Mouse (Mus musculus) neural tube, embryonic 15.5 days (tissue): ENCODE results near the gene Gemin5. TPM values are rescaled to one million over a fixed set of nuclear protein-coding genes. Genes with fewer than 3 reads are reported as not detected.
"Not testable (repeated sequence)": the region's sequence is repeated elsewhere in the genome, so short reads cannot be mapped to it uniquely, and the experiment has no call there.

ENCODE experiments used
- ATAC-seq: fragments of 200-750 bp; cut with Nextera tagmentation; 2 replicates; pipeline ENCODE4 v1.8.0; 2017; ENCODE audit warnings: mild to moderate bottlenecking, moderate TSS enrichment, moderate library complexity; ENCODE audit not compliant: low FRiP score
- H3K27ac ChIP-seq: fragments of 300-500 bp; sonication (generic); replicated peaks from 2 replicates; pipeline ENCODE4 v1.5.1; 2015; ENCODE audit warnings: mild to moderate bottlenecking, inconsistent platforms
- H3K27me3 ChIP-seq: fragments of 300-500 bp; sonication (generic); replicated peaks from 2 replicates; pipeline ENCODE4 v1.6.1; 2015; ENCODE audit warnings: inconsistent platforms
- H3K36me3 ChIP-seq: fragments of 300-500 bp; sonication (generic); 2 replicates; pipeline ENCODE4 v1.6.1; 2015; ENCODE audit warnings: inconsistent platforms
- H3K4me1 ChIP-seq: fragments of 300-500 bp; sonication (generic); 2 replicates; pipeline ENCODE4 v1.6.1; 2015; ENCODE audit warnings: inconsistent platforms
- H3K4me2 ChIP-seq: fragments of 300-500 bp; sonication (generic); 2 replicates; pipeline ENCODE4 v1.6.1; 2015; ENCODE audit warnings: inconsistent platforms, mild to moderate bottlenecking, moderate library complexity
- H3K4me3 ChIP-seq: fragments of 300-500 bp; sonication (generic); replicated peaks from 2 replicates; pipeline ENCODE4 v1.5.1; 2015; ENCODE audit warnings: mild to moderate bottlenecking, inconsistent platforms
- H3K9ac ChIP-seq: fragments of 300-500 bp; sonication (generic); replicated peaks from 2 replicates; pipeline ENCODE4 v1.6.1; 2015; ENCODE audit warnings: mild to moderate bottlenecking, inconsistent platforms
- H3K9me3 ChIP-seq: fragments of 300-500 bp; sonication (generic); replicated peaks from 2 replicates; pipeline ENCODE4 v1.6.1; 2016; ENCODE audit warnings: inconsistent platforms
- WGBS: fragments of 180-500 bp; shearing (Covaris S2); methylation state at CpG from one replicate; pipeline ENCODE4 v1.1.7; 2015; ENCODE audit warnings: mixed read lengths; 5-methylcytosine and 5-hydroxymethylcytosine counted together
- polyA plus RNA-seq: library from polyadenylated mRNA; unstranded; fragments of >200 nt; fragmentation: Nextera tagmentation; extraction: Ambion mirVana; gene quantifications from 2 replicates; pipeline ENCODE4 v1.2.1, GENCODE M21; 2015

Gene Gemin5
- polyA plus RNA-seq, 1 experiment from 2014 or later: 12.2 TPM

DNA sequence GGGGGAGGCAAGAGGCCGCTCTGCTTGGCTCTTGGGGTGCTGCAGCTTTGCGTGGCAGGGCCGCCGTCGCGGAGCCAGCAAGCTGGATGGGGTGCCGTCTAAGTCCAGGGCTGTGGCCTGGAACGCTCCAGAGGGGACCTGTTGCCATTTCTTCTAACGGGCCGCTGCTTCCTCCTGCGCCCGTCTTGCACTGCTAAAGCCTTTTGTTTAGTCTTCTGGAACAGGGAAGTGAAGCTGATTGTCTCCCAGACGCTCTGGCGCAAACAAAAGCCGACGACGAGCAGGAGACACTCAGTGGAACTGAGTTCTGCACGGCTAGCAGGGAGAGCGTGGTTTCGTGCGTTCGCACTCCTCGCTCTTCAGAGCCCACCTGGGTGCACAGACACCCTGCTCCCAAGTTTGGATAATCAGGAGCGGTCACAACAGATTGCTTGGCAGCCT lies 64.0 kb downstream of the Gemin5 start:
- WGBS: under 1% methylated on average over 24 of the region's 24 CpGs
- H3K36me3 ChIP-seq: no peaks in the 10 kb centered on the region
- peak overlapping the region; percentile 89 for H3K9ac ChIP-seq
- peak overlapping the region; percentile 82 for H3K4me2 ChIP-seq
- H3K4me1 ChIP-seq: peaks cover 41% of the 10 kb centered on the region
- no peaks in the 10 kb centered on the region for H3K9me3 ChIP-seq
- ATAC-seq: peak; percentile 20; the same call in 1 of the 2 replicates
- peak overlapping the region; percentile 89 for H3K27ac ChIP-seq
- H3K4me3 ChIP-seq: peak overlapping the region; percentile 96
- H3K27me3 ChIP-seq: 0 out of 2 replicates have a peak, but pooled peaks cover 4% of the 10 kb centered on the region

DNA sequence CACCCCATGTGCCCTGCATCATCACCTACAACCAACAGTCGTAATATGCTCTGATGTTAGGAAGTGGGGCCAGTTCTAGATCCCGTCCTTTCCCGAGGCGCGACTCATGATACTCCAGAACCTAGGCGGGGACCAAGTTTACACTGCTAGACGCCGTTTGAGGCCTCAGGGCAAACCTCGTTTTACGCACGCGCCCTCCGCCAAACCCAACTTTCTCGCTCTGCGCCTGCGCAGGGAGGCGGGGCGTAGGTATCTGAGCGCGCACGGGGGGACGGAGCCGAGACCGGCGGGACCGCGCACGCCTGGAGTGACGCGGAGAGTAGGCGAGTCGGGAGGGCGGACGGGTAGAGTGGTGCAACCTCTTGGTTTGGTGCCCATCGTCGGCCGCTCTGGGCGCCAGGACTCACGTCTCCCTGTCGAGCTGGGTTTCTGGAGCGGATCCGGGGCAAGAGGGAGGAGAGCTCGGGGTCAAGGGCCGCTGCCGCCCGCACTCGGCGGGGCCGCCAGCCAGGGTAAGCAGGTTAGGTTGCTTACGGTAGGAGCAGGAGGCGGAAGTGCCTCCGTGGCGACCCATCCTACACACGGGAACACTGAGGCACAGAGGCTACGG lies 64.5 kb downstream of the Gemin5 start, which contains the start of gene Cnot8:
TSS of gene Cnot8 (plus strand) at position 457 of the 610 bp plus-strand sequence.
- H3K36me3 ChIP-seq: no peaks in the 10 kb centered on the region
- H3K27ac ChIP-seq: peak within 1 kb of the TSS; percentile 89
- peak within 1 kb of the TSS; percentile 82 for H3K4me2 ChIP-seq
- peaks cover 9% of the 10 kb centered on the region for H3K27me3 ChIP-seq
- under 1% methylated on average over 54 of the region's 55 CpGs for WGBS
- ATAC-seq: peak; percentile 95
- no peaks in the 10 kb centered on the region for H3K9me3 ChIP-seq
- H3K4me3 ChIP-seq: peak within 1 kb of the TSS; percentile 96
- peaks cover 41% of the 10 kb centered on the region for H3K4me1 ChIP-seq
- peak within 1 kb of the TSS; percentile 89 for H3K9ac ChIP-seq

DNA sequence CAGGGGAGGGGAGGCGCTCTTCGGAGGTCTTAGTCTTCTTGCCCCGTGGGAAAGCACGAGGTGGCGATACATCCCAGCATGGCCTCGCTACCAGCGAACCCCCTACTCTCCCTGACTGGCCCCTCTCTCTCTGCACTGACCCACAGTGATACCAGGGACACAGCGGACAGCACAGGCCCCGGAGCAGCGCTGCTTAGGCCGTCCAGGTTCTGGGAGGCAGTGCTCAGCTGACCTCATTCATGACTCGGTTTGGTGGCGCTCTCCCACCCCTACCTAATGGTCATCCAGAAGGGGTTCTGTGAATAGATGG lies 65.0 kb downstream of the Gemin5 start:
- 52% methylated on average over 13 of the region's 13 CpGs for WGBS
- H3K27ac ChIP-seq: peak overlapping the region; percentile 81
- no peaks in the 10 kb centered on the region for H3K36me3 ChIP-seq
- H3K4me1 ChIP-seq: peaks cover 41% of the 10 kb centered on the region
- ATAC-seq: peak; percentile 73
- H3K9ac ChIP-seq: peak overlapping the region; percentile 54
- H3K9me3 ChIP-seq: no peaks in the 10 kb centered on the region
- H3K4me2 ChIP-seq: peak overlapping the region; percentile 72
- peaks cover 14% of the 10 kb centered on the region for H3K27me3 ChIP-seq
- H3K4me3 ChIP-seq: peak overlapping the region; percentile 96

DNA sequence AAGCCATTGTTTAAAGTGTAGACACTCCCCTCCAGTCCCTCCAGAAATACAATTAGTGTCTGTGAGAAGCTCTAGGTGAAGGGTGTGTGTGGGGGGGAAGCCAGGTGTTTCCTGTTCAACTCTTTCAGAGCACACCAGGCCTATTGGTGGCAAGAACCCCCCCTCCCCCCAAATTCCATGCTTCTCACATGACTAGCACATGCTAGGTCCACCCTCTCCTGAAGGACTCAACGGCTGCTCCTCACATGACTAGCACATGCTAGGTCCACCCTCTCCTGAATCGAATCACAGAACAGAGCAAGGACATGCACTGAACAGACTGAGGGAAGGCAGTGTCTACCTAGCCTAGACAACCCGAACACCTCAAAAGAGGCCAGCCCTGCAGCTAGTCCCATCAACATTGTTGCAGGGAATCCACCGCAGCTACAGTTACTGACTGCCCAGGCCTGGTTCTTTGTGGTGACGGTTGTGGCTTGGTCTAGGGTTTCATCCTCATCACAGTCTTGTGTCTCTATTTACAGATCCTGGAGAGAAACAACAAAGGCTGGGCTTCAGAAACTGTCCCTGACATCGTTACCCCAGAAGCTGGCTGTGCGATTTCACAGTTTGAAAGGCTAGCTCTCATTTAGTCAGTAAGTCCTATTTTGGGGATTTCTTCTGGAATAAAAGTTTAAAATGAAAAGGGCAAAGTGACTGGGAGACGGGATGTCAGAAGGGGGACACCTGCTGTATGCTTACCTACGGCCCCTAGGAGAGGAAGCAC lies 65.6 kb downstream of the Gemin5 start:
- peak overlapping the region; percentile 81 for H3K27ac ChIP-seq

DNA sequence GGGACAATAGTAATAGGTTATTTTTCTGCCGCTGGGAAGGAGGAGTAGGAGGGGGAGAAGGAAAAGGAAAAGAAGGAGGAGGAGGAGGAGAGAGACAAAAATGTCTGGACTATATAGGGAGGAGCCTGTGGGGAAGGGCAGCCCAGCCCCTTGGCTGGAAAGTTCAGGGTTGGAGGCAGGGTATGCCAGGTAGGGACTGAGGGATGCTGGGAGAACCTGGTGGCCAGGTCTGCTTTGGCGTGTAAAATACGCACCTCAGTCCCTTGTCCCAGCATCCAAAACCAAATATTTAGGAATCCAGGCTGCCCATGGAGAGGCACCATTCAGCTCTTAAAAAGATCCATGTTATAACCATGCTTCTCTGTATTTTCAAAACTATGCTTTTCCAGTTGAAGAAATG lies 66.2 kb downstream of the Gemin5 start:
- Histone ChIP-seq H3K9ac (no peak overlapping the region), H3K4me2 (no peak overlapping the region), H3K9me3 (no peaks in the 10 kb centered on the region), H3K27ac (no peak overlapping the region), H3K4me1 (peaks cover 37% of the 10 kb centered on the region), H3K4me3 (no peak overlapping the region), H3K36me3 (no peaks in the 10 kb centered on the region), H3K27me3 (peaks cover 15% of the 10 kb centered on the region)
- ATAC-seq: no peak
- 86% methylated on average over 3 of the region's 3 CpGs for WGBS

More for the DNA sequence above, 65.6 kb downstream of the Gemin5 start:
- Histone ChIP-seq H3K4me3 (peak overlapping the region; percentile 96), H3K4me2 (peak overlapping the region; percentile 72), H3K36me3 (no peaks in the 10 kb centered on the region), H3K9me3 (no peaks in the 10 kb centered on the region), H3K4me1 (peaks cover 39% of the 10 kb centered on the region), H3K9ac (peak overlapping the region; percentile 54; the same call in 1 of the 2 replicates), H3K27me3 (peaks cover 15% of the 10 kb centered on the region)
- 87% methylated on average over 9 of the region's 9 CpGs for WGBS
- ATAC-seq: no peak

DNA sequence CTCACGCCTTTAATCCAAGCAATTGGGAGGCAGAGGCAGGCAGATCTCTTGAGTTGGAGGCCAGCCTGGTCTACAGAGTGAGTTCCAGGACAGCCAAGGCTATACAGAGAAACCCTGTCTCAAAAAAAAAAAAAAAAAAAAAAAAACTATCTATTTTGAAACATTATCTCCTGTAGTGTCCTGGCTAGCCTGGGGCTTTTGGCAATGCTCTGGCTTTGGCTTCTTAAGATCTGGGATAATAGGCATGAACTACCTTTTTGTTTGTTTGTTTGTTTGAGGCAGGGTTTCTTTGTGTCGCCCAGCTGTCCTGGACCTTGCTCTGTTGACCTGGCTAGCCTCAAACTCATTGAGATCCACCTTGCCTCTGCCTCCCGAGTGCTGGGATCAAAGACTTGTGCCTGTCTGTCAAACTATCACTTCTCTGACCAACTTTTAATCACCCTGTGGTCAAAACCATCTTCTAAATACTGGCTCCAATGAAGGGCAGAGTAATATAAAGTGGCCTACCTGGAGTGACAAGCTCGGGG lies 67.1 kb downstream of the Gemin5 start:
- ATAC-seq: no peak
- WGBS: 89% methylated on average over 4 of the region's 4 CpGs

DNA sequence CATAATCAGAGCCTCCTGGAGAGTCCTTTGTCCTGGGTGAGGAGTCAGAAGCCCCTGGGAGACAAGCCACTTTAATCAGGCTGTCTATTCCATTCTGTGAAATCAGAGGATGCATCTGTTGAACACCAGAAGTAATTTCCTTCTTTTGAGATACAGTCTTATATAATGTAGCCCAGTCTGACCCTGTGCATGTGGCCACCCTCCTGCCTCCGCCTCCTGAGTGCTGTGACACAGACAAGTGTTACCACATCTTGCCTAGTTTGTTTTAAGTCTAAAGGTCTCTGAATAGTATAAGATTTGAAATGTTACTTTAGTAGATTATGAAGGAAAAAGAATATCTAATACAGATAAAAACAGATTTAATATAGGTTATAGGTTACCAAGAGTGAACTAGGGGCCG lies 68.3 kb downstream of the Gemin5 start:
- Histone ChIP-seq H3K9ac (no peak overlapping the region), H3K9me3 (no peaks in the 10 kb centered on the region), H3K4me2 (no peak overlapping the region), H3K27ac (no peak overlapping the region), H3K36me3 (no peaks in the 10 kb centered on the region), H3K4me3 (no peak overlapping the region), H3K4me1 (peaks cover 23% of the 10 kb centered on the region), H3K27me3 (peaks cover 19% of the 10 kb centered on the region)
- 86% methylated on average over 2 of the region's 2 CpGs for WGBS
- no peak for ATAC-seq

More for the DNA sequence above, 67.1 kb downstream of the Gemin5 start:
- no peak overlapping the region for H3K4me2 ChIP-seq
- no peaks in the 10 kb centered on the region for H3K36me3 ChIP-seq
- no peak overlapping the region for H3K27ac ChIP-seq
- peaks cover 35% of the 10 kb centered on the region for H3K4me1 ChIP-seq
- H3K4me3 ChIP-seq: no peak overlapping the region
- peaks cover 17% of the 10 kb centered on the region for H3K27me3 ChIP-seq
- no peaks in the 10 kb centered on the region for H3K9me3 ChIP-seq
- H3K9ac ChIP-seq: no peak overlapping the region

DNA sequence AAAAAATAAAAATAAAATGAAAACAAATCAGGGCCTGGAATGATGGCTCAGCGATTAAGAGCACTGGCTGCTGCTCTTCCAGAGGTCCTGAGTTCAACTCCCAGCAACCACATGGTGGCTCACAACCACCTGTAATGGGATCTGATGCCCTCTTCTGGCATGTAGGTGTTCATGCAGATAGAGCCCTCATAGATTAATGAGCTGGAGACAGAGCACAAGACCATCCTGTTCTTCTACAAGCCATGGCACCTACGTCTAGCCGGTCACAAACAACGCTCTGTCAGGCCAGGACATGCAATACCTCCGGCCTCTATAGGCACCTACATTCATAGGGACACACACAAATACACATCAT lies 70.0 kb downstream of the Gemin5 start:
- ATAC-seq, H3K9ac ChIP-seq, H3K27ac ChIP-seq, H3K9me3 ChIP-seq, H3K36me3 ChIP-seq: not testable (repeated sequence)
- peaks cover 14% of the 10 kb centered on the region for H3K4me1 ChIP-seq
- H3K4me2 ChIP-seq: peak overlapping the region; percentile 64
- peaks cover 19% of the 10 kb centered on the region for H3K27me3 ChIP-seq
- 0 out of 2 replicates have a peak overlapping the region, but pooled peaks have one; percentile 33 for H3K4me3 ChIP-seq
- WGBS: 70% methylated on average over 5 of the region's 5 CpGs

DNA sequence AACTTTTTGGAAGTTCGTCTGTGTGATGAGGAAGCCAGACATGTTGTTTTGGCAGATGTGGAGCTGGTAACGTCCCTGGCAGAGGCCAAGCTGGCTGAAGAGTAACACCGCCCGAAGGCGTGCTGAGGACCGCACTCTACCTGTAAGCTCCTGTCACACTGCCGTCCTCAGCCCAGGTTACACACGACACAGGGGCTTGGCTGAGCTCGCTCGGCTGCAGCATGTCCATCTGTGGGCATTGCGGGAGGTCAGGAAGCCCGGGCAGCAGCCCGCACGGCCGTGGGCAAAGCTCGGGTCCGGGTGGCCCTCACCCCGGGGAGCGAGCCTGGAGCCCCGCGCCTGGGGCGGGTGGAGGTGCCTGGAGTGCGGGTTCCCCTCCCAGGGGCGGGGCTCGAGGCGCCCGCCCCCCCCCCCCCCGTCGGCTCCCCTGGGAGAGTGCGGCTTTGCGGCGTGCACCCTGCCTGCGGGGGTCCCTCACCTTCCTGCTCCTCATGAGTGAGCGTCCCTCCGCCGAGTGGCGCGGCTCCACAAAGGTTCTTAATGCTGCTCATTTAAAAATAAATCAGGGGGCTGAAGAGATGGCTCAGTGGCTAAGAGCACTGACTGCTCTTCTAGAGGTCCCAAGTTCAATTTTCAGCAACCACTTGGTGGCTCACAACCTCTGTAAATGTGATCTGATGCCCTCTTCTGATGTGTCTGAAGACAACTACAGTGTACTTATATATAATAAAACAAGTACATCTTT lies 70.5 kb downstream of the Gemin5 start:
- 3% methylated on average over 32 of the region's 38 CpGs for WGBS
- H3K27me3 ChIP-seq: peaks cover 19% of the 10 kb centered on the region
- no peaks in the 10 kb centered on the region for H3K9me3 ChIP-seq
- peak overlapping the region; percentile 64 for H3K4me2 ChIP-seq
- ATAC-seq: no peak
- H3K9ac ChIP-seq: peak overlapping the region; percentile 26; the same call in 1 of the 2 replicates
- peak overlapping the region; percentile 33 for H3K4me3 ChIP-seq
- peaks cover 9% of the 10 kb centered on the region for H3K4me1 ChIP-seq
- H3K36me3 ChIP-seq: no peaks in the 10 kb centered on the region
- H3K27ac ChIP-seq: no peak overlapping the region

DNA sequence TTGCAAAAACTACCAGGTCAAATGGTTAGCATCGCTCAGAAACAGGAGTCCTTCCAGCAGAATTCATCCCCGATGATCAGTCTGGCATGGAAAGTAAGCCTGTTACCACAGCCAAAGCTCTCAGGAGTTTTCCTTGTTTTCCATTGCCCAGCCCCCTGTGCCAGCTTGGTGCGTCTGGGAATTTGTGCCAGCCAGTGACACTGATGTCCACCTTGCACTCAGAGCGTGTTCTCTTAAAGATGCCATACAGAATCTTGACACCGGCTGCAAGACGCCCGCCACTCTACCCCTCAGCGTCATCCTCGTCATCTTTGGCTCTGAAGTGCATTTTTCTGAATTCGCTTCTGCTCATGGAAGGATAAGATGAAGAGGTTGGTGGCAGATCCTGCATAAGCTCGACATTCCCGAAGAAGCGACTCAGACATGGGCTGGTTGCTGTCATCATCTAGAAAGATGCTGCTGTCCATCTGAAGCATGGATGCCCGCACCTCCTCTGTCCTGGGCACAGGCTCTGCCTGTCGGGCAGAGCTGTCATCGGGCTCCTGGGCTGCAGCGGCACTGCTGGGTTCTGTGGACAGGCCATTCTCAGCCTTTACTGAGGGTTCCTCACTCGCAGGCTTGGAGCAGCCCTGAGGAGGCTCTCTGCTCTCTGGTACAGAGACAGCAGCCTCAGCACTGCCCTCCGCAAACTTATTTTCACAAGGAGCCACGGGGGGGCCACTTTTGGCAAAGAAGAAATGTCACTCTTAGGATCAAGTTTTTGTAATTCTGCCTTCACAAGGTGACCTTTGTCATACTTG lies 71.3 kb downstream of the Gemin5 start:
- no peak for ATAC-seq
- Histone ChIP-seq H3K9me3 (no peaks in the 10 kb centered on the region), H3K36me3 (no peaks in the 10 kb centered on the region), H3K27ac (no peak overlapping the region), H3K4me1 (peaks cover 7% of the 10 kb centered on the region), H3K4me3 (peak overlapping the region; percentile 33; the same call in 1 of the 2 replicates), H3K27me3 (peaks cover 19% of the 10 kb centered on the region), H3K4me2 (peak overlapping the region; percentile 64), H3K9ac (no peak overlapping the region)
- 53% methylated on average over 20 of the region's 20 CpGs for WGBS

DNA sequence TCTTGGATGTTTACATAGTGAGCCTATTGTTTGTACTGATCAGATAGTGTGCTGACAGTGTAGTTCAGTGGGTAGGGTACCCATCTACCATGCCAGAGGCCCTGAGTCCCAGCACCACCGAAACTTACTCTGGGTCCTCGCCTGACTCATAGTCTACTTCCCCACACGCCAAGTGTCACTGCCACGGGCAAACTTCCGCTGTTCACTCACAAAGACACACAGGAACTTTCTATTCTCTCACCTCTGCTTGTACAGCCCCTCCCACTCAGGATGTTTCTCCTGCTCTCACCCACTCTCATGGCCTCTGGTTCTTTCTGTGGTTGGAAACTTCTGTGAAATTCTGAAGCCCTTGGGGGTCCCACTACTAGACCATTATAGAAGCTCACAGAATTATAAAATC lies 72.2 kb downstream of the Gemin5 start:
- H3K27ac ChIP-seq: no peak overlapping the region
- no peaks in the 10 kb centered on the region for H3K36me3 ChIP-seq
- no peak overlapping the region for H3K4me2 ChIP-seq
- no peak overlapping the region for H3K4me3 ChIP-seq
- H3K4me1 ChIP-seq: peaks cover 7% of the 10 kb centered on the region
- no peaks in the 10 kb centered on the region for H3K9me3 ChIP-seq
- WGBS: 87% methylated on average over 5 of the region's 5 CpGs
- no peak overlapping the region for H3K9ac ChIP-seq
- H3K27me3 ChIP-seq: peaks cover 19% of the 10 kb centered on the region
- no peak for ATAC-seq
